Mouse (Mus musculus) midbrain, embryonic 16.5 days (tissue): ENCODE measurements around the gene Zfp385c. TPM values are rescaled to one million over a fixed set of nuclear protein-coding genes. Genes with fewer than 3 reads are reported as not detected.

ENCODE experiments used
- ATAC-seq: fragments of 200-750 bp; cut with Nextera tagmentation; 2 replicates; pipeline ENCODE4 v1.8.0; 2017; ENCODE audit warnings: moderate TSS enrichment
- H3K27ac ChIP-seq: fragments of 300-500 bp; sonication (generic); 2 replicates; pipeline ENCODE4 v1.5.1; 2014; ENCODE audit warnings: mild to moderate bottlenecking, low read length, mixed read lengths
- H3K27me3 ChIP-seq: fragments of 300-500 bp; sonication (generic); 2 replicates; pipeline ENCODE4 v1.6.1; 2014; ENCODE audit warnings: low read depth, low read length, mixed read lengths; ENCODE audit not compliant: control insufficient read depth, insufficient read depth
- H3K36me3 ChIP-seq: fragments of 300-500 bp; sonication (generic); 2 replicates; pipeline ENCODE4 v1.6.1; 2014; ENCODE audit warnings: mild to moderate bottlenecking, low read length, moderate library complexity, mixed read lengths; ENCODE audit not compliant: control insufficient read depth, insufficient read depth
- H3K4me1 ChIP-seq: fragments of 300-500 bp; sonication (generic); 2 replicates; pipeline ENCODE4 v1.6.1; 2014; ENCODE audit warnings: mild to moderate bottlenecking, low read length, mixed read lengths; ENCODE audit not compliant: control insufficient read depth, insufficient read depth
- H3K4me2 ChIP-seq: fragments of 300-500 bp; sonication (generic); 2 replicates; pipeline ENCODE4 v1.6.1; 2014; ENCODE audit warnings: mild to moderate bottlenecking, low read length, mixed read lengths
- H3K4me3 ChIP-seq: fragments of 300-500 bp; sonication (generic); 2 replicates; pipeline ENCODE4 v1.5.1; 2014; ENCODE audit warnings: low read depth, mild to moderate bottlenecking, low read length, moderate library complexity, mixed read lengths
- H3K9ac ChIP-seq: fragments of 300-500 bp; sonication (generic); 2 replicates; pipeline ENCODE4 v1.6.1; 2014; ENCODE audit warnings: low read depth, low read length, mixed read lengths
- H3K9me3 ChIP-seq: fragments of 300-500 bp; sonication (generic); replicated peaks from 2 replicates; pipeline ENCODE4 v1.6.1; 2014; ENCODE audit warnings: mild to moderate bottlenecking, low read length, mixed read lengths; ENCODE audit not compliant: control insufficient read depth, poor library complexity, severe bottlenecking
- WGBS: fragments of 180-500 bp; shearing (Covaris S2); extraction: QIAGEN DNeasy Blood & Tissue Kit; methylation state at CpG from one replicate; pipeline ENCODE4 v1.1.7; 2014; 5-methylcytosine and 5-hydroxymethylcytosine counted together
- polyA plus RNA-seq: library from polyadenylated mRNA; unstranded; fragments of >200 nt; fragmentation: Nextera tagmentation; extraction: Ambion mirVana; gene quantifications from 2 replicates; pipeline ENCODE4 v1.2.1, GENCODE M21; 2015

Zfp385c gene
- polyA plus RNA-seq, 1 experiment from 2014 or later = 0.92 TPM

DNA sequence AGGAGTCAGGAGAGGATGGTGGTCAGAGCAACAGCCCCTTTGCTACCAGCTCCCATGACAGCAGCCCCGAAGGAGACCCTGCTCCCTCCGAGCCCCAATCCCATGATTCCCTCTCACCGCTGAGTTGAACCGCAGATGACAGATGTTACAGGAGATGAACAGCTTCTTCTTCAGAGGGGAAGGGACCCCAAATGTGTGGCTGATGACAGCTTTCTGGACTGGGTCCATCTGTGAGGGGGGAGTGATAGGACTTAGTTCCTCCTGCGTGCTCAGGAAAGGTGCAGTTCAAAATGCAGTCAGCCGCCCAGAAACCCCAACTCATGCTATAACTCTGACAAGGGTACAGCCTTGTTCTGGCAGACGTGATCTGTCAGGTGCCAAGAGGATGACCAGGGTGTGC is 57.7 kb downstream of the Zfp385c start:
- H3K9me3 ChIP-seq = no peaks in the 10 kb centered on the region
- H3K9ac ChIP-seq = no peak overlapping the region
- 73% methylated on average over 7 of the region's 7 CpGs for WGBS
- H3K4me2 ChIP-seq = no peak overlapping the region
- no peak overlapping the region for H3K27ac ChIP-seq
- no peak for ATAC-seq
- no peaks in the 10 kb centered on the region for H3K4me1 ChIP-seq
- H3K4me3 ChIP-seq = no peak overlapping the region
- H3K36me3 ChIP-seq = no peaks in the 10 kb centered on the region
- peaks cover 1% of the 10 kb centered on the region; the same call in 1 of the 2 replicates for H3K27me3 ChIP-seq

- Histone ChIP-seq H3K4me3 (no peak overlapping the region), H3K27me3 (no peaks in the 10 kb centered on the region), H3K27ac (no peak overlapping the region), H3K4me1 (peaks cover 5% of the 10 kb centered on the region), H3K4me2 (no peak overlapping the region), H3K9me3 (no peaks in the 10 kb centered on the region), H3K9ac (no peak overlapping the region), H3K36me3 (0 out of 2 replicates have a peak, but pooled peaks cover 2% of the 10 kb centered on the region)
- 41% methylated on average over 13 of the region's 13 CpGs for WGBS
- no peak for ATAC-seq
Observed at GRCm38 (mm10) chr11:100628862-100629352, 63.3 kb downstream of the Zfp385c start.

- no peak overlapping the region for H3K27ac ChIP-seq
- ATAC-seq = no peak
- WGBS = 93% methylated on average over 5 of the region's 5 CpGs
Observed at GRCm38 (mm10) chr11:100628056-100628455, 64.2 kb downstream of the Zfp385c start.

GRCm38 (mm10) chr11:100626701-100627195 is 65.5 kb downstream of the Zfp385c start:
- ATAC-seq = no peak
- H3K4me3 ChIP-seq = no peak overlapping the region
- H3K9ac ChIP-seq = no peak overlapping the region
- no peak overlapping the region for H3K27ac ChIP-seq
- no peak overlapping the region for H3K4me2 ChIP-seq
- H3K4me1 ChIP-seq = peaks cover 14% of the 10 kb centered on the region
- 27% methylated on average over 9 of the region's 9 CpGs for WGBS
- 0 out of 2 replicates have a peak, but pooled peaks cover 2% of the 10 kb centered on the region for H3K36me3 ChIP-seq
- H3K9me3 ChIP-seq = no peaks in the 10 kb centered on the region
- no peaks in the 10 kb centered on the region for H3K27me3 ChIP-seq

More at GRCm38 (mm10) chr11:100628056-100628455, 64.2 kb downstream of the Zfp385c start:
- Histone ChIP-seq H3K9me3 (no peaks in the 10 kb centered on the region), H3K4me1 (peaks cover 11% of the 10 kb centered on the region), H3K4me2 (no peak overlapping the region), H3K27me3 (no peaks in the 10 kb centered on the region), H3K4me3 (no peak overlapping the region), H3K9ac (peak overlapping the region; percentile 8; the same call in 1 of the 2 replicates), H3K36me3 (0 out of 2 replicates have a peak, but pooled peaks cover 2% of the 10 kb centered on the region)

GRCm38 (mm10) chr11:100625754-100626700 is 66.2 kb downstream of the Zfp385c start:
- WGBS = 93% methylated on average over 23 of the region's 23 CpGs
- H3K4me3 ChIP-seq = no peak overlapping the region
- H3K4me2 ChIP-seq = no peak overlapping the region
- H3K9ac ChIP-seq = no peak overlapping the region
- H3K27me3 ChIP-seq = no peaks in the 10 kb centered on the region
- 0 out of 2 replicates have a peak, but pooled peaks cover 2% of the 10 kb centered on the region for H3K36me3 ChIP-seq
- H3K9me3 ChIP-seq = no peaks in the 10 kb centered on the region
- no peak for ATAC-seq
- peaks cover 14% of the 10 kb centered on the region for H3K4me1 ChIP-seq
- H3K27ac ChIP-seq = no peak overlapping the region

DNA sequence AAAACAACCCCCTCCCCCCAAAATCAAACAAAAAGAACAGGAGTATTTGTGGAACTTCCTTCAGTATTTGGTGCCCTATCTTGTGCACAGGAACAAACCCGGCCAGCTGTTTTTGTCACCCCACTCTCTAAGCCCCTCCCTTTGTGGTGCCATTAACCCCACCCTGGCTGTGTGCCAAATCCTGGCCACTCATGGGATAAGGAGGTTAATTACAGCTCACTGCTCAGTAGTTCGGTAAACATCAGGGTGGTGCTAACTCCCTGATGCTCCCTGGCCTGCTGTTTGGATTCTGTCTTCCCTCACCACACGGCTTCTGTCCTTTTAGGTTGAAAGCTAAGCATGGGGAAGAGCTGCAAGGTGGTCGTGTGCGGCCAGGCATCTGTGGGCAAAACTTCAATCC is 68.4 kb downstream of the Zfp385c start:
- Histone ChIP-seq H3K27me3 (no peaks in the 10 kb centered on the region), H3K4me1 (peaks cover 19% of the 10 kb centered on the region), H3K9ac (no peak overlapping the region), H3K36me3 (0 out of 2 replicates have a peak, but pooled peaks cover 2% of the 10 kb centered on the region), H3K4me3 (no peak overlapping the region), H3K9me3 (no peaks in the 10 kb centered on the region), H3K4me2 (peak overlapping the region; percentile 76), H3K27ac (no peak overlapping the region)
- ATAC-seq = no peak
- WGBS = 53% methylated on average over 5 of the region's 5 CpGs

- WGBS = under 1% methylated on average over 24 of the region's 24 CpGs
- ATAC-seq = peak; percentile 49
- peak overlapping the region; percentile 61 for H3K4me3 ChIP-seq
- peaks cover 26% of the 10 kb centered on the region for H3K4me1 ChIP-seq
- H3K27ac ChIP-seq = peak overlapping the region; percentile 85
- H3K9ac ChIP-seq = peak overlapping the region; percentile 75
- H3K27me3 ChIP-seq = no peaks in the 10 kb centered on the region
- H3K4me2 ChIP-seq = peak overlapping the region; percentile 76
- 0 out of 2 replicates have a peak, but pooled peaks cover 2% of the 10 kb centered on the region for H3K36me3 ChIP-seq
- H3K9me3 ChIP-seq = no peaks in the 10 kb centered on the region
Observed at GRCm38 (mm10) chr11:100622714-100623113, 69.5 kb downstream of the Zfp385c start.

- H3K9me3 ChIP-seq = no peaks in the 10 kb centered on the region
- WGBS = under 1% methylated on average over 11 of the region's 11 CpGs
- peak; percentile 13; the same call in 1 of the 2 replicates for ATAC-seq
Observed at GRCm38 (mm10) chr11:100619982-100620381, 72.3 kb downstream of the Zfp385c start, which contains the start of gene Dnajc7. Gene Dnajc7 (minus strand): TSS chr11:100620168.

More at GRCm38 (mm10) chr11:100619982-100620381, 72.3 kb downstream of the Zfp385c start, which contains the start of gene Dnajc7:
- Histone ChIP-seq H3K27ac (peak within 1 kb of the TSS; percentile 96), H3K9ac (peak within 1 kb of the TSS; percentile 87), H3K4me2 (peak within 1 kb of the TSS; percentile 87), H3K36me3 (no peaks in the 10 kb centered on the region), H3K4me1 (peaks cover 29% of the 10 kb centered on the region), H3K4me3 (peak within 1 kb of the TSS; percentile 85), H3K27me3 (no peaks in the 10 kb centered on the region)
